Mouse (Mus musculus): ENCODE measurements around the gene Sema4d. TPM values are rescaled to one million over a fixed set of nuclear protein-coding genes. Genes with fewer than 3 reads are reported as not detected.

Gene Sema4d
- total RNA-seq, 2 experiments from 2014 or later = 96.5 to 108 TPM

Small RNAs within 50 kb of the gene (microRNA-seq; reads per million reads assigned to microRNA genes)
- gene Gm23566 = 0 reads per million in 2 experiments

Other genes starting within 250 kb of the Sema4d start
- gene Shc3, start 224.3 kb downstream of the Sema4d start, total RNA-seq (2021) = 100 to 1,000 TPM; 120 to 131 TPM
- 1 to 10 TPM; 1.2 to 2.9 TPM for gene Cks2, start 148.5 kb downstream of the Sema4d start, total RNA-seq (2021)
- gene Secisbp2, start 142.1 kb downstream of the Sema4d start, total RNA-seq (2021) = 10 to 100 TPM; 18.2 to 19.7 TPM
- gene Gadd45g, start 52.9 kb upstream of the Sema4d start, total RNA-seq (2021) = 10 to 100 TPM; 19.9 to 22.3 TPM